Mouse (Mus musculus) c-Kit-negative CD71-positive TER-119-positive erythroid progenitor cells, embryonic 14.5 days (primary cell): ENCODE results near the gene Il12rb1.

Experiments used
- DNase-seq: peaks from one replicate; pipeline ENCODE4 v3.0.0-alpha.2; 2013; ENCODE audit warnings: low read depth, low spot score

The Il12rb1 gene

DNA sequence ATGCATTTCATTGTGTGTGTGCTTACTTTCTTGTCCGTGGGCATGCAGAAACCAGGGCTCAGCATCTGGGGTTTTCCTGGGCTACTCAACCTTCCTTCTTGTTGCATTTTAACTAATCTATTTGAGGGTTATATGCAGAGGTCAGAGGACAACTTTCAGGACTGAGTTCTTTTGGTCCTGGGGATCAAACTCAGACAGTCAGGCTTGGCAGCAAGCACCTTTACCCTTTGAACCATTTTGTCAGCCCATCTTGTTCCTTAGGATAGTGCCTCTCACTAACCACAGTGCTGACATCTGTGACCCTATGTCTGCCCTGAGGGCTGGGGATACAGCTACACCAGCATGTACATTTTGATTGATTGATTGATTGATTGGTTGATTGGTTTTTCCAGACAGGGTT lies 19.5 kb downstream of the Il12rb1 start:
- no peak for DNase-seq

DNA sequence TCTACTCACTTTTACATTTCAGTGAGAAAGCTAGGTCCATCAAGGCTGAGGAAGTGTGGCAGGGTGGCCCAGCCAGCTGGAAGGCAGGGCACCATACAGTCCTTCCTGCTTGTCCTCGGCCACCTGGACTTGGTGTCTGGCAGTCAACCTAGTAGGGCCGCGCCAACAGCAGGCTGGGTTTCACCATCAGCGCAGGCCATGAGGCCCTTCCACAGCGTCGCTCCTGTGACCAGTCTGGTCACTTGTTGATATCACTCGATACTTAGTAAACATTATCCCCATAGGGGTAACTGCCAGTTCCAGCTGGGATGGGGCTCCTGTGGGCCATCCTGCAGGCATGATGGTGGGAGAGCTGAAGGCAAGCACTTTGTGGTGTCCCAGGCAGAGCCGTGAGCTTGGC lies 23.3 kb downstream of the Il12rb1 start:
- DNase-seq = no peak

DNA sequence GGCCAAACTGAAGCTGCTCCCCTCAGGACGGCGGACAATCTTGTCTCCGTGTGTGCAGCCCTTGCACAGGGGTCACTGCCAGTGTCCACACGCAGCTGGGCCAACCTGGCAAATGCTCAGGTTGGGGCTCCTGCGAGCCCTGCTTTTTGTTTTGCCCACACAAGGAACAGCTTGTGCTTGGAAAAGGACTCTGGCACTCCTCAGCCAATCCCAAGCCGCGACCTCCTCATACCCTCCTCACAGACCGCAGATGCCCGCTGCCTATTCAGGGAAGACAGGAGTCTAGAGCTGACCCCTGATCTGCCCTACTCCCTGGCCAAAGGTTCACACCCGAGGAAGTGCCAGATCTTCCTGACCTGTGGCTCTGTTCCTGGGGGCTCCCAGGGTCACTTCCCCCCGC lies 24.1 kb downstream of the Il12rb1 start:
- no peak for DNase-seq

DNA sequence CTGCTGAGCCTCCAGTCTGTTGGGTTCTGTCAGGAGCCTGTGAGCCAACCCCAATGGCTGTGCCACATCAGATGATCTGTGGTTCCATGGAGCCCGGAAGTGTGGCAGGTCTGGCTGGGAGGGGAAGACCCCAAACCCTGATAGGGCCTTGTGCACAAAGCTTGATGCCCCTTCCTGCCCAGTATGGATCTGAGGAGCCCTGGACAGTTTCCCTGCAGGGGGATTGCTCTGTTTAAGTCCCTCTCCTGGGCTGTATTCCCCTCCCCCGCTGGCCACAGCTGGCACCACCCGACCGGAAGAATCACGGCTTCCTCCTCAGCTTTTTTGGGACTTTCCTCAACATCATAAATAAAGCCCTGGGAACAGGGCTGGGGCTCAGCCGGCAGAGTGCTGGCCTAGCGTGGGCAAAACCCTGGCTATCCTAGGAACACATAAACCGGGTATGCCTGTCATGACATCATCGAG lies 24.8 kb downstream of the Il12rb1 start:
- no peak for DNase-seq

DNA sequence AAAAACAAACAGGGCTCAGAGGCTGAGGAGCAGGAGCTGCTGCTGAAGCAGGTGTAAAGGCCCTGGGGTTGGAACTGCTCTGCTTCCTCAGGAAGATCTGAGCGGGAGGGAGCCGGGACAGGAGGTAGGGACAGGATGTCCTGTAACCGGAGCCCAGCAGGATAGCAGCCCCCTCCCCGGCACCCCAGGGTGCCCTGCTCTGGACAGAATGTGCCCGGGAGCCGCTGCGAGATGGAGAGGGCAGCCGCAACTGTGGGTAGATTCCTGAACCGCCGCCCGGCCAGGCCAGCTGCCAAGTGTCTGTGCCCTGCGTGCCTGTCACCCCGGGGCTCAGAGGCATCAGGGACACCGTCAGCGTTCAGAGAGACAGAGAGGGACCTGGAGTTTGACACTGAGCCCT lies 25.3 kb downstream of the Il12rb1 start:
- no peak for DNase-seq

DNA sequence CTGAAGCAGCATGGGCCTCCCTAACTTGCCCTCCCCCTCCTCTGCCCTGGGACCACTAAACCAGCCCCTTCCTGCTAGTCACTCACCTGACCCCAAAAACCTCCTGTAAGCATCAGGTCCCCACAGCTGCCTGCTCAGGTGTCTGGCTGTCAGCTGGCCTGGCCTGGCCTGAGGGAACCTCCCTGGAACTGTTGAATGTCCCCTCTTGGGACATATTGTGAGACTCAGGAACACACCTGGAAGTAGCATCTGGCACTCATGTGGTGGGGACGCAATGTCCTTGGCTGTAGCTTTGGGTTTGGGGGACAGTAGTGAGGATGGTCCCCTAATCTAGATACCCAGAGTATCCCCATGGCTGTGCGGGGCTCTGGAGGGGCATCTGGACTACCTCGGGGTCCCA lies 25.8 kb downstream of the Il12rb1 start:
- no peak for DNase-seq

DNA sequence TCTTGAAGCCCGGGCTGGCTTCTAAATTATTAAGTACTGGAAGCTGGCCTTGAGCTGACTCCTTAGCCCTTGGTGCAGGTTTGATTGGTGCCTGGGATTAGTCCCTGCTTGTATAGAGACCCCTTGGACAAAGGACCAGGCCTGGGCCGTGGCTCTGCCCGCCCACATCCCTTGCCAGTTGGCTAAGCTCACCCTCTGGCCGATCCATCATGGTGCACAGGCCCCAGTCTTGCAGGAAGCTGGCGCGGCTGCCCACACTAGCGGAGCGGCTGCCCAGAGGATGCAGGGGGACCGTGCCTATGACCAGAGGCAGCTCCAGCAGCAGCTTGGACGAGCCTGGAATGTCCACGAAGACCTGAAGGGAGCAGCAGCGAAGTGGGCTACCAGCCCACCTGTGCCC lies 28.4 kb downstream of the Il12rb1 start:
- DNase-seq = no peak

DNA sequence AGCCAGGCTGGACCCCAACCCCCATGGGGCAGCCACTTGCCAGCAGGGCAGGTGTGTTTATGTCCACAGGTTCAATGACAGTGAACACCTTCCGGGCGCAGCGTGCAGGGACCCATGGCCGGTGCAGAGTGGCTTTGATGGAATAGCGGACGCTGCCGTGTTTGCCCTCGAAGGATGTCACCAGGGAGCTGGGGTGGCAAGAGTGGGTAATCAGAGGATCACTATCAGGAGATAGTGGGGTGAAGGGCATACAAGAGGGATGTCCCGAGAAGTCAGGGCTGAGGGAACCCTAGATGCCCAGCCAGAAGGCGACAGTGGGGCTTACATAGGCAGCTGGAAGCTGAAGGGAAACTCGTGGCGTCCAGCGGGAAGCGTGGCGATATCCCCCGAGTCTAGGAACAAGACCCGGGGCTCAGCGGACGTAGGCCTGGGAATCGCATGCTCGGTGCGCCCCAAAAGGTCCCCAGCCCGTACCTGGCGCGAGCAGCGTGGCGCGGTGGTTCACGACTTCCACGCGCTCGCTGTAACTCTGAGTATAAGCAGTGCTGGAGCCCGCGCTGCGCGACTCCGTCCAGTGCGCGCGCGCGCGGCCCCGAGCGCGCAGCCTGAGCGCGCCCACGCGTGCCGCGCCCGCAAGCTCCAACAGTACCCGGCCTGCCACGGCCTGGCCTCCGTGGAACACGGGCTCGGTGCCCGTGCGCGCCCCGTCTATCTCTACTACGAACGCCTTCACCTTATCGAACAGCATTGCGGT lies 30.6 kb downstream of the Il12rb1 start:
- DNase-seq = no peak

DNA sequence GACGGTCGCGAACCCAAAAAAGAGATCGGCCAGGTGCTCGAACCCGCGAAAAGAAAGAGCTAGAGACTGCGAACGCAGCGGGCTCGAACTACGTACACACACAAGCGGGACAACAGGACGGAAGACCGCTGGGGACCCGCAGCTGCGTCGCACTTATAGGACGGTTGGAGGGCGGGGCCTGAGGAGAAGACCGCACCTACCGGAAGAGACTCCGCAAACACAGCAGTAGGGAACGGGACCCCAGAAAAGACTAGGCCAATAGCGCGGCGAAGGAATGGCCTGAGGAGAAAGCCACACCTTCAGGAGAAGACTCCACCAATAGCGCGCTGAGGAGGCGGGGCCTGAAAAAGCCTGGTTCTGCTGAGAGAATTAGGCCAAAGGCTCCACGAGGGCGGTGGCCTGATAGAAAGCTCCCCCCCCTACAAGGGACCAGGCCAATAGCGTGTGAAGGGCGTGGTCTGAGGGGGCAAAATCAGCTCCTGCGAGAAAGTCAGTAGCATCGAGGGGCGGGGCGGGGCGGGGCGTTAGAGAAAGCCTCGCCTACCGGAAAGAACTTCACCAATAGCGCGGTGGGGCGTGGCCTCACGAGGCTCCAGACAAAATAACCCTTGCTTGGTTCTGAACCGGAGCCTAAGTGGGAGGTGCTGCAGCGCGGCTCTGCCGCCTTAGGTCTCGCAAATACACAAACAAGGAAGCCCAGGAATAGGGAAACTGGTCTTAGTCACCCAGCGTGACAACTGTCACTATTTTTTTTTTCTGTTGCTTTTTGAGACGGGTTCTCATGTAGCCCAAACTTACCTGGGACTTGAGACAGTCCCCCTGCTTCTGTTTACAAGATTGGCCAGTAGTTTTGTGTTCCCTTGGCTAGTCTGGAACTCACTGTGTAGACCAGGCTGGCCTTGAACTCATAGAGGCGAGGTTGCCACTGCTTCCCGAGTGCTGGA lies 31.4 kb downstream of the Il12rb1 start, which contains the start of gene Arrdc2:
Gene Arrdc2 (minus strand): TSS at position 313 of the 944 bp plus-strand sequence.
- peak; percentile 100 for DNase-seq

DNA sequence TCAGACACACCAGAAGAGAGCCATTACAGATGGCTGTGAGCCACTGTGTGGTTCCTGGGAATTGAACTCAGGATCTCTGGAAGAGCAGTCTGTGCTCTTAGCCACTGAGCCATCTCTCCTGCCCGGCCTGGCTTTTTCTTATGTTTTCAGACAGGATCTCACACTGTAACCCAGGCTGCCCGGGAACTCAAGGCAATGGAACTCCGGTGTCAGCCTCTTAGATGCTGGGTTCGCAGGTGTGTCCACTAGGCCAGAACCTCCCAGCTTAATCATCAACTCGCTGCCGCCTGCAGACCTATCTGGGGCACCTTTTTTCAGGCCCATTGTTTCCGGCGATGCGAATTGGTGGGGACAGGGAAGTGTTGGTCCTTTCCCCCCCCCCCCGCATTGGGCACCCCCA lies 32.3 kb downstream of the Il12rb1 start:
- DNase-seq = no peak

DNA sequence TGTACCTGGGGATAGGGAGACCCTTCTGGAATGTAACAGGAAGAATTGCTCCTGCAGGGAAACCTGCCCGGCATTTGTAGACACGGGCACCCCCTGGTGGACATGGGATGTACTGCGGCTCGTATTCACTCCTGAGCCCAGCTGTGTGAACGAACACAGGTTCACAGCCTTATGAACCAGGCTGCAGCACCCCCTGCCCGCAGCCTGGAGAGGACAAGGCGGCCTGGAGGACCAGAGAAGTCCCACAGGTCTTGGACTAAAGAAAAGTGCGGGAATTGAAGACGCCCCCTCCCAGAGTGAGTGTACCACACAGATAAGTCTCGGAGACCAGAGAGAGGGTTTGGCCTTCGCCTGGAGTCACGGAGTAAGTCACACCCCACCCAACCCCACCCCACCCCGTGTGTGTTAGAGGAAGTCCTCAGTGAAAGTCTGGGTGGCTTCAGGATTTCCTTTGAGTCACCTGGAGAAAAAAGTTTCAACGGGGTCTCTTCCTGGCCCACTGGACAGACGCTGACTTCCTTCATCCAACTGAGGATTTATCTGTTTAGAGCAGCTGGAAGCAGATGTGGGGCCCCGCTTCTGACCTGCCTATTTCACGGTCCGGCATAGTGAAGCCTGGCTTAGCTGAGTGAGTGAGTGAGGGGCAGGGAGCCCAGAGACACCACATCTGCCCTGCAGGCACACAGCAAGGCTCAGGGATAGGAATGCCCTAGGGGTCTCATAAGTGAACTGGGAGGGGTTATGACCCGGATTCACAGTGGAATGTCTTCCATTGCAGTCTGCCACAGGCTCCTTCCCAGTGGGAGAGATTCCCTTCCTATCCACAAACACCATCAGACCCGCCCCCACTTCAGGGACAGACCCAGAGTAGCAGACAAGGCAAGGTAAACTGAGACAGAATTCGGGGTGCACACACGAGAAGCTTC lies 33.2 kb downstream of the Il12rb1 start:
- peak; percentile 91 for DNase-seq

DNA sequence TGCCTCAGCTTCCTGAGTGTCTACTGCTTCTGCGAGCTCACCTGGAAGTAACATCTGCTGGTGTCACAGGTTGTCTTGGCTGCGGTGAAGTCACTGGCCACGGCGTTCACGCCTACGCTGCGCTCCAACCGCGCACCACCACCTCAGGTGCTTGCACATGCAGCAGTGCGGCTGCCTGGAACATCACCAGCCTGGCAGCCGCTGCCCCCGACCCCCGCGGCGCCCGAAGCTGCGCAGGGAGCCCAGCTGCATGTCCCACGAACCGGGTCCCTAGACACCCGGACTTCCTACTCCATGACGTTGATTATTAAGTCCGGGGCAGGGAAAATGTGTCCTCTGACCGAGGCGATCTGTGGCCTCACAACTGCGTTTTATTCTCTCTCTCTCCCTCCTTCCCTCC lies 34.2 kb downstream of the Il12rb1 start:
- no peak for DNase-seq

DNA sequence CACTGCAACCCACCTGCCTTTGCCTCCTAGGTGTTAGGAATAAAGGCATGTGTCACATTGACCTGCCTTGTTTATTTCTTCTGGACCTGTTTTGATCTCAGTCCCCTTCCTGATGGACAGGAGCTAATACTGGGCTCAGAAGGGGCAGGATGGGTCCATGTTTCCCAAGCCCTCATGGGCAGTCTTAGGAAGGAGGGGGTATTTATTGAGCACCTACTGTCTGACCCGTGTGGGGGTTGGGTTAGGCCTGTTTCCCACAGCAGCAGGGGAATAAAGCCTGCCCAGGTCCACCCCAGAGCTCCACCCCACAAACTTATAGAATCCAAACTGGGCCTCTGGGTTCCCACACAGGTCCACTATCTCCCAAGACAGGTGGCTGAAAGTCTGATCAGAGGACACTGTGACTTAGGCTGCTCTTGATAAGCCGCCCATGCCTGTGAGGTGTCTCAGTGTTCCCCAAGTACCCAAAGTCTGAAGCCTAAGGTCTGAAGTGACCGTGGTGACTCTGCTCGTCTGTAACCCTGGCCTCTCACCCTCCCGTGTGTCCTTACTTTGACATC lies 35.0 kb downstream of the Il12rb1 start:
- peak; percentile 87 for DNase-seq

DNA sequence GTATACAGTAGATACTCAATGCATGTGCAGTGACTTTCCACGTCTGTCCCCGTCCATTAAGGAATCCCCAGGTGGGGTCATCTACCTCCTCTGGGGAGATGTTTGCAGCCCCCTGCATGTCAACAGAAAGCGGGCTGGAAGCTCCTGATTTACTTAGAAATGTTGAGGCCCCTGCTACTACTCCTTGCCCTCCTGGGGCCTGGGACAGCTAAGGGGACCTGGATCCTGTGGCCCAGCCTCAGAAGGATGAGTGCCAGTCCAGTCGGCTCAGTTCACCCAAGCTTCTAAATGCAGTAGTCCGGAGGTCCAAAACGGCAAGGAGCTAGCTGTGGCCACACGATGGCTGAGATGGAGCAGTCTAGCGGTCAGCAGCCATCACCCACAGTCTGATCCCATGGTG lies 35.7 kb downstream of the Il12rb1 start:
- DNase-seq = no peak

DNA sequence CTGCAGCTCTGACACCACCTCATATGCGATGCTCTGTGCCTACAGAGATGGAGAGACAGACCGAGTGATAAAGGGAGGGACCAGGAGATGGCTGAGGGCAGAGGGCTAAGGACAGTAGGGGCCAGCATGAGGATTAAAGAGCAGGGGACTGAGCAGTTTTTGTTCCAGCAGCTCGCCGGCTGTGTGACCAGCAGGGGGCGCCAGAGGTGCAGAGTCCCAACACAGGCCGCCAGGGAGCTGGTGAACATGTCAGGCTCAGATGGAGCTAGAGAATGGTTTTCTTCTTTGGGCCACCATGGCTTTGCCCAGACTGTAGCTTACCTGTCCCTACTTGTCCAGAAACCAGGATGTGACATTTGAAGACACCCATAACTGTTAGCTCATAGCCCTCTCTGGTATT lies 36.3 kb downstream of the Il12rb1 start:
- DNase-seq = peak; percentile 90

DNA sequence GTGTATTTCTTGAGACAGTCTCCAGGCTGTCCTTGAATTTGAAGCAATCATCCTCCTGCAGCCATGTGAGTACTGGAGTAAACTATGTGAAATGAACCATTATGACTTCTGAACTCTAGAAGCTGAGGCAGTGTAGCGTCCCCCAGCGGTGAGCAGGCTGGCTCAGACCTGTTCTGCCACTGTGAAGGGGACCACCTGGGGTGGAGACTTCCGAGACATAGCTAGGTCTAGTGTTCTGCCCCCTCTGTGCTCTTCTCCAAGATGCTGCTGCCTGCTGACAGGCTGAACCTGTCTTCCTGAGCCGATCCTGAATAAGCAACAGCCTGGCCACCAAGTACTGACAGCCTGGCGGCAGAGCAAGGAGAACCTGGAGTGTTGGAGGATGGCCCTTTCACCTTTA lies 36.9 kb downstream of the Il12rb1 start:
- no peak for DNase-seq

DNA sequence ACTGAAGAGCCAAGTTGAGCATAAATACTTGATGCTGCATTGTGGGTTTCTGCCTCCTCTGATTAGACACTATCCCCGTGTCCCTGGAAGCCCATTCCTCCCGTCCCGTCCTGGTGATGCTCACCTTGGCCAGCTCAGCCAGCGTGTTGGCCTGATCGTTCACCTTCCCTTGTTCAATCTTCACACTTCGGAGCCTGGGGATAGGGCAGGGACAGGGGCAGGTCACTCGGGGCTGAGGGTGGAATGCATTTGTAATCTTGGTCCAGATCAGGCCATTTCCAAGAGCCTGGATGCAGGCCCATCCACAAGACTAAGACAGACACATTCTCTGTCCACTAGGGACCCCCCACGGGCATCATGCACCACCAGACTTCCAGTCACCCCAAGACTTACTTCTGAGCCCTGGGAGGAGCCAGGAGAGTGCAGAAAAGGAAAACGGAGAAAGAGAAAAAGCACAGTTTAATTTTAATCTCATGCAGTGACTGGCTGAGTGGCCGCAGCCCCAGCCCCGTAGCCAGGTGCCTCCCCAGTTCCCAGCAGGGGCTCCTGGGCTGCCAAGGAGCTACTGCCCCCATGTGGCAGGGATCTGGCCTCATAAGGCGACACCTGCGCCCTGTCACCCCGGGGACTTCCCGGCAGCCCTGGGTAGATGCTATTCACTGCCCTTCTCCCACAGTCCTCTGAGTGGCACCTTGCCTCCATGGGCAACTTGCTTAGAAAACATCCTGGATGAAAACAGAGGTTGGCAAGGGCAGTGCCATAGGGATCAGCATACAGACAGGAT lies 38.3 kb downstream of the Il12rb1 start:
- DNase-seq = no peak

DNA sequence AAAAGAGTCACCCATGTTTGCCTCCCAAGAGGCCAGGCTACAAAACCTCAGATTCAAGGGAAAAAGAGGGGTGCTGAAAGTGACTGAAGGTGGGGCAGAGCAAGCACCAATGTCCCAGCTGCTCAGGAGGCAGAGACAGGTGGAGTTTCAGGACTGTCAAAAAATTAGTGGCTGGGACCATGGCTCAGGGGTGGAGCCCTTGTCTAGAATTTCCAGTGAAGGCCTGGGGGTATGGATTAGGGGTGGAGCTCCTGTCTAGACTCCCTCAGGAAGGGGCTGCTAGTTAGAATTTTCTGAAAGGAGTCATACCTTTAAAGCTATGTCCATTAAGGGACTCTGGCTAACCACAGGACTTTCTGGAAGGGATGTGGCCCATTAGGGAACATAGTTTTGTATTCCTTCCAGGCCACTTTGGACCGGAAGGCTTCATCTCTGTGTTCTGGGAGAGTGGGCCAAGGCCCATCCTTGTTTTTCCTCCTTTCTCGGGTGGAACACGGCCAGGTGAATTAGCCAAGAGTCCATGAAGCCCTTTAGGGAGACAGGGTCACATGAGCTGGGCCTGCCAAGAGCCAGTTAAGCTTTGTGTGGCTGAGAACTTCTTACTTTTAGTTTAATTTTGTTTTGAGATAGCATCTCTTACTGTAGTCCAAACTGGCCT lies 41.2 kb downstream of the Il12rb1 start:
- no peak for DNase-seq

DNA sequence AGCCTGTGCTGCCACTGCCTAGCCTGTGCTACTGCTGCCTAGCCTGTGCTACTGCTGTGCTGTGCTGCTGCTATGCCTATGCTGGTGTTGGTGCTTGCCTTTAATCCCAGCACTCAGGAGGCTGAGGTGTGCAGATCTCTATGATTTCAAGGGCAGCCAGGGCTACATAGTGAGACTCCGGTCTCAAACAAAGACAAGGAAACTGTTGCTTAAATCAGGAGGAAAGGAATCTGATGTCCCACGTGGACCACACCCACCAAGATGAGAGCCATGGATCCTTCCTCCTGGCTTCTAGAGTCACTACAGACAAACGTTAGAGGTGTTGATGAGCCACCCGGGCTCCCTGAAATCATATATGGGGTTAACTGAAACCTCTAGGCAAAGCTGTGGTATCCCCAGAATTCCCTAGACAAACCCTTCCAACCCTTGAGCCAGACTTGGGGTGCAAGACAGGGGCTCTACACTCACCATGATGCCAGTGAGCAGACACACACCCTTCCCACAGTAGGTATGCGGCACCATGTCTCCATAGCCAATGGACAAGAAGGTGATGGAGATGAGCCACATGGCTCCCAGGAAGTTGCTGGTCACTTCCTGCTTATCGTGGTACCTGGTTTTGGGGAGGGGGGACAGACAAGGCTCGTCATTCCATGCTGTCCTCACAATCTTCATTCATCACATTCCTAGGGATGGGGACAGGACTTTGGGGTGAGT lies 42.0 kb downstream of the Il12rb1 start:
- DNase-seq = no peak
